Mouse (Mus musculus): Measurements from ENCODE around the gene Slc17a5.

- TF ChIP-seq CTCF (conservative IDR thresholded peaks at IDR 0.05; ENCODE audit: low read length): peak; percentile 92
- no peak for TF ChIP-seq POU5F1 (IDR thresholded peaks at IDR 0.05; ENCODE audit: borderline replicate concordance, low read length)
These were observed 34.9 kb downstream of the Slc17a5 start for GRCm38 (mm10) chr9:78552984-78553383.

Measured in E14TG2a.4 (cell line).